Mouse (Mus musculus): ENCODE data around the gene Dram1. TPM values are rescaled to one million over a fixed set of nuclear protein-coding genes. Genes with fewer than 3 reads are reported as not detected.

The Dram1 gene
- polyA plus RNA-seq, 1 experiment from 2014 or later, result 0.64 TPM

DNA sequence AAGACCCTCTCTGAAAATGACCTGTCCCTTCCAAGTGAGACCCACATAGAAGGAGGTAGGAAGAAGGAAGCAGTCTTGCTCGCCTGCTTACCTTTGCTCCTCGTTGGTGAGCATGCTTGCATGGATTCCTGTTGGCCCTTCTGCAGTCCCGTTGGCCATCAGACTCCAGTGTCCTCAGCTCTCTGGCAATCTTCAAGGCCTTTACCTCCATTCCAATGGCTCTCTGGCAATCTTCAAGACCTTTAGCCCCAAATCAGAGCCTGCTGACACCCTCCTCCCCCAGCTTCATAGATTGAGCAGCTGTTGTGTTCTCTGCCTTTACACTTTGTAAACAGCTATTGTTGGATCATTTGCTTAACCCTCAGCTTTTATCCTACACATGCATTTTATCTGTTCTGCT, 14.7 kb downstream of the Dram1 start:
- Histone ChIP-seq H3K27me3 (replicated peaks; ENCODE audit: control insufficient read depth, insufficient read depth, low read length) (no peaks in the 10 kb centered on the region), H3K9me3 (ENCODE audit: control insufficient read depth, low read length) (no peaks in the 10 kb centered on the region), H3K4me1 (ENCODE audit: control insufficient read depth, insufficient read depth, low read depth, low read length) (no peaks in the 10 kb centered on the region), H3K36me3 (ENCODE audit: control insufficient read depth, insufficient read depth, low read length) (no peaks in the 10 kb centered on the region), H3K4me3 (ENCODE audit: low read length) (no peak overlapping the region), H3K4me2 (ENCODE audit: low read length) (no peak overlapping the region), H3K9ac (ENCODE audit: low read depth, low read length) (no peak overlapping the region), H3K27ac (ENCODE audit: low read depth, low read length) (no peak overlapping the region)
- no peak for ATAC-seq
- WGBS, result 83% methylated on average over 3 of the region's 3 CpGs

DNA sequence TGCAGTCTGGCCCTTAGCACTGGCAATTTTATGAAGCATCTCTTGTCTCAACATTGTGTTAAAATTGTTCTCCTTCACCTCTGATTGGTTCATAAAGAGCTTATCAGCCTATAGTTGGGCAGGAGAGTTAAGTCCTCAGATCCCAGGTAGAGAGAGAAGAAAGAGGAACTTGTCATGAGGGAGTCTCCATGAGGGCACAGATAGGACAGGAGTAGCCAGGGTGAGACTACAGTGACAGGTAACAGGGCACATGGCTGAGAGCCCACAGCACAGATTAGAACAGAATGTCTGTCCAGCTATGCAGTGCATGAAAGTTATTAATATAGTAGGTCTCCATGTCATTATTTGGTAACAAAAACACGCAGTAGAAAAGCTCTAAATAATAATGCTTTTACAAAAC, 16.7 kb downstream of the Dram1 start:
- 82% methylated on average over 1 of the region's 1 CpGs for WGBS
- no peak overlapping the region for H3K4me3 ChIP-seq (ENCODE audit: low read length)
- H3K36me3 ChIP-seq (ENCODE audit: control insufficient read depth, insufficient read depth, low read length), result no peaks in the 10 kb centered on the region

DNA sequence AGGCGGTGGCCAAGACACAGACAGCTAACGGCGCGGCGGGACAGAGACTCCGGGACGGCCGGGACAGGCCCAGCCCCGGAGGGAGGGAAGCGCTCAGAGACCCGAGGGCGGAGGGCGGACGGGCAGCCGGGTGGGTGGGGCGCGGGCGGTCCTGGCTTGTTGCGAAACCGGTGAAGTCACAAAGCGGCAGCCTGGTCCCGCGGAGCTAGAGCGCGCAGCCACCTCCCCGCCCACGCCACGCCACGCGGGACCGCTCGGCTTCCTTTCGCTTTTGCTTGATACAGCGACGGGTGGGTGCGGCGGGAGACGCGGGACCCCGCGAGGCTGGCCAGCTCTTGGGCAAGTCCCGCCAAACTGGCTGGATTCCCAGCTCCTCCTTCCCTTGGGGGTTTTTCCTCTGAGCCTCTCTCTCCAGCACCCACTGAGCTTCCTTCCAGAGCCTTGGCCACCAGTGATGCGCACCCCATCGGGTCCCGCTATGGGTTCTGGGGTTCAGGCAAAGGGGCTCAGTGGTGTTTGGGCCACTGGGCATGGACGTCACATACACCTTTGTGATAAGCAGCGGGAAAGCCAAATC, 21.8 kb downstream of the Dram1 start:
- Histone ChIP-seq H3K4me3 (ENCODE audit: low read length) (peak overlapping the region; percentile 62), H3K27me3 (replicated peaks; ENCODE audit: control insufficient read depth, insufficient read depth, low read length) (peaks cover 2% of the 10 kb centered on the region; the same call in 1 of the 2 replicates), H3K9me3 (ENCODE audit: control insufficient read depth, low read length) (no peaks in the 10 kb centered on the region), H3K4me2 (ENCODE audit: low read length) (peak overlapping the region; percentile 80), H3K36me3 (ENCODE audit: control insufficient read depth, insufficient read depth, low read length) (no peaks in the 10 kb centered on the region), H3K27ac (ENCODE audit: low read depth, low read length) (no peak overlapping the region), H3K4me1 (ENCODE audit: control insufficient read depth, insufficient read depth, low read depth, low read length) (peaks cover 5% of the 10 kb centered on the region), H3K9ac (ENCODE audit: low read depth, low read length) (peak overlapping the region; percentile 71)
- peak; percentile 79 for ATAC-seq
- 4% methylated on average over 20 of the region's 47 CpGs for WGBS

More for the DNA sequence above, 16.7 kb downstream of the Dram1 start:
- Histone ChIP-seq H3K27ac (ENCODE audit: low read depth, low read length) (no peak overlapping the region), H3K4me1 (ENCODE audit: control insufficient read depth, insufficient read depth, low read depth, low read length) (no peaks in the 10 kb centered on the region; the same call in 1 of the 2 replicates), H3K27me3 (replicated peaks; ENCODE audit: control insufficient read depth, insufficient read depth, low read length) (no peaks in the 10 kb centered on the region), H3K4me2 (ENCODE audit: low read length) (no peak overlapping the region), H3K9ac (ENCODE audit: low read depth, low read length) (no peak overlapping the region), H3K9me3 (ENCODE audit: control insufficient read depth, low read length) (no peaks in the 10 kb centered on the region)
- ATAC-seq, result no peak

DNA sequence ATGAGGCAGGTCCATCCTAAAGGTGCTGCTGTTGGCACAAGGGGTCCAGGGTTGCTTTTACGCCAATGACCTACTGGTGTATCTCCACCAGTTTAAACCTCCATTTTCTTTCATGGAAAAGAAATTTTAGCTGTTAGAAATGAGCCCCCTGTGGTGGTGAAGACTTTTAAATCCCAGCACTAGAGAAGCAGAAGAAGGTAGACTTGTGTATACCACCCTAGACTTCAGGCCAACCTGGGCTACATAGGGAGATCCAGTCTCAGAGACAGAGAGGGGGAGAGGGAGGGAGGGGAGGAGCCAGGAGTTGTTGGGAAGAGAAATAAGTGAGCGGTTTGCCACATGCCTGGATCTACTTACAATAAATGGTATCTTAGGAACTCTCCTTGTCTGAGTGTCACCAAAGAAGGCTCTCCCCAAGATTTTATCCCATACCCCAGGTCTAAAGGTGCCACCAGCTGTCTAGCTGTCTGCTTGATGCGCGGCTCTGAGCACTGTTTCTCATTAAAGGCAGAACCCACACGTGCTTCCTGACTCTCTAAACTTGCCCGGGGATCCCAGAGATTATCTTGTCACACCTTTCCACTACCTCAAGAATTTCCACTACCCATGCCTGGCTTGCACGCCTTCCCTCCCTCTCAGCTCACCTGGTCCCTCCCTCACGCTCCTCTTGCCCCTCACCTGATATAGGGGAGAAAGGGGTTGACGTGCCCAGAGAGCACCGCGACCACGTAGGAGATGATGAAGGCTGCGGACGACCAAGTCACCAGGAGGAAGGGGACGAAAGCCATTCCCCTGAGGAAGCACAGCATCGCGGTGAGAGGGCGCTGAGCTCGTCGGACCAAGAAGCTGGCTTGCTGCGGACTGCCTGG, 22.5 kb downstream of the Dram1 start:
- Histone ChIP-seq H3K4me1 (ENCODE audit: control insufficient read depth, insufficient read depth, low read depth, low read length) (peaks cover 5% of the 10 kb centered on the region), H3K9ac (ENCODE audit: low read depth, low read length) (peak overlapping the region; percentile 71), H3K36me3 (ENCODE audit: control insufficient read depth, insufficient read depth, low read length) (no peaks in the 10 kb centered on the region), H3K4me3 (ENCODE audit: low read length) (peak overlapping the region; percentile 62), H3K4me2 (ENCODE audit: low read length) (peak overlapping the region; percentile 80), H3K27me3 (replicated peaks; ENCODE audit: control insufficient read depth, insufficient read depth, low read length) (peaks cover 2% of the 10 kb centered on the region; the same call in 1 of the 2 replicates), H3K27ac (ENCODE audit: low read depth, low read length) (no peak overlapping the region), H3K9me3 (ENCODE audit: control insufficient read depth, low read length) (no peaks in the 10 kb centered on the region)
- 11% methylated on average over 21 of the region's 21 CpGs for WGBS
- ATAC-seq, result peak; percentile 45

DNA sequence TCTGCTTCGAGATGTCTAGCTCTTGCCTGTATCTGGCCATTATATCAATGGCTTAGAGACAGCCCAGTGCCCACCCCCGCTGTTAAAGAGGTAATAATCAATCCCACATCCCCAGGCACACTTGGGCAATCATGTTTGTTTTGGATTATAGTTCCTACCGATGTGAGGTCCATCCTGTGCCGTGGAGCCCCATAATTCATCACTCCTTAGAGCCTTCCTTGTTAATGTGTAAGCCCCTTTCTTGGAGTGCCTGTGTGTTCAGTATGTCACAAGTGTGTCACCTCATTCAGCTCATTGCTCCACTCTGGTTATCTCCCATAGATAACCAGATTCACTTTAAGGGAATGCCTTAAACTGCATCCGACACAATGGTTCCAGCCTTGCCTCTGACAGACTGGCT, 24.3 kb downstream of the Dram1 start:
- no peak overlapping the region for H3K4me2 ChIP-seq (ENCODE audit: low read length)
- no peak overlapping the region for H3K9ac ChIP-seq (ENCODE audit: low read depth, low read length)
- peaks cover 5% of the 10 kb centered on the region for H3K4me1 ChIP-seq (ENCODE audit: control insufficient read depth, insufficient read depth, low read depth, low read length)
- H3K9me3 ChIP-seq (ENCODE audit: control insufficient read depth, low read length), result no peaks in the 10 kb centered on the region
- no peaks in the 10 kb centered on the region for H3K36me3 ChIP-seq (ENCODE audit: control insufficient read depth, insufficient read depth, low read length)
- WGBS, result 78% methylated on average over 5 of the region's 5 CpGs
- no peak for ATAC-seq
- no peak overlapping the region for H3K4me3 ChIP-seq (ENCODE audit: low read length)
- H3K27ac ChIP-seq (ENCODE audit: low read depth, low read length), result no peak overlapping the region
- peaks cover 2% of the 10 kb centered on the region; the same call in 1 of the 2 replicates for H3K27me3 ChIP-seq (replicated peaks; ENCODE audit: control insufficient read depth, insufficient read depth, low read length)

DNA sequence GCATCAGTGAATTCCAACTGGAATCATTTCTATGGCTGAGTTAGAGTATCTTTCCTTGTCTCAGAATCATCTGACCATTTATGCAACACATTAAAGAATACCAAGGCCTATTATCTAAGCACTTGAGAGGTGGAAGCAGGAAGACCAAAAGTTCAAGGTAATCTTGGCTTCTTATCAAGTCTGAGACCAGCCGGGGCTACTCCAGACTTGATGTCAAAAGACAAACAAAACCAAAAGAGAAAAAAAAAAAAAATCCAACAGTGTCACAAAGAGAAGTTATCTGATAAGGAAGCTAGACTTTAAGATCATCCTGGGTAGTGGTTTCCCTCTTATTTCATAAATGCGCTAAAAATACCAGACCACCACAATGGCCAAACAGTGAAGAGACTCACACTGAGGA, 26.3 kb downstream of the Dram1 start:
- Histone ChIP-seq H3K36me3 (ENCODE audit: control insufficient read depth, insufficient read depth, low read length) (no peaks in the 10 kb centered on the region), H3K4me2 (ENCODE audit: low read length) (no peak overlapping the region), H3K4me3 (ENCODE audit: low read length) (no peak overlapping the region), H3K9me3 (ENCODE audit: control insufficient read depth, low read length) (no peaks in the 10 kb centered on the region), H3K4me1 (ENCODE audit: control insufficient read depth, insufficient read depth, low read depth, low read length) (peaks cover 5% of the 10 kb centered on the region), H3K27ac (ENCODE audit: low read depth, low read length) (no peak overlapping the region), H3K9ac (ENCODE audit: low read depth, low read length) (no peak overlapping the region), H3K27me3 (replicated peaks; ENCODE audit: control insufficient read depth, insufficient read depth, low read length) (peaks cover 2% of the 10 kb centered on the region; the same call in 1 of the 2 replicates)
- ATAC-seq, result no peak
- WGBS, result 91% methylated on average over 2 of the region's 2 CpGs

DNA sequence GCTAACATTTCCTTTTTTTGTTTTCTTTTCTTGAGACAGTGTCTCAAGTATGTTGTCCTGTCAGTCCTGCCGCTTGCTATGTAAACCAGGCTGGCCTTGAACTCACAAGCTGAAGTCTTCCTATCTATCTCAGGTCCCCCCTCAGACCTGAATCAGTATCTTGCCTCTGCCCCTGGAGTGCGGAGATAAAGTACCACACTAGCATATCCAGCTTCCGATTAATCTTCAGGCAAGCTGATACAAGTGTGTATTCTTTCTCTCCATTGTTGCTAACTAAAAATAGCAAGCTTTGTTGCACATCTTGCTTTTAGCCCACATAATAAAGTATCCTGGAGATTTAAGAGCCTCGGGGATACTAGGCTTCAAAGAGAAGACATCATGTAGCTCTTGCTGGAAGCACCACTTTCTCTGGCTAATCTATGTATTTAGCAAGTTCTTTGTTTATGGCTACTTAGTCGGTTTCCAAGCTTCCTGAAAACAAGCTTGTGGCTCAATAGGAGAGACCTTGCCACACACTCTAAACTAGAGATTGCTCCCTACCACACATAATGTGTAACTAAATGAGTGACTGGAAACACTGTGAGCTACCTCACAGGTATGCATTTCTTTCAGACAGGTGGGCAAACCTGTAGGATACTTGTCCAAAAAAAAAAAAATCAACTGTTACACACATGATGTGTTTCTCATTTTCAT, 27.3 kb downstream of the Dram1 start:
- WGBS, result 71% methylated on average over 5 of the region's 5 CpGs
- peaks cover 2% of the 10 kb centered on the region; the same call in 1 of the 2 replicates for H3K27me3 ChIP-seq (replicated peaks; ENCODE audit: control insufficient read depth, insufficient read depth, low read length)
- H3K4me1 ChIP-seq (ENCODE audit: control insufficient read depth, insufficient read depth, low read depth, low read length), result peaks cover under 1% of the 10 kb centered on the region
- H3K36me3 ChIP-seq (ENCODE audit: control insufficient read depth, insufficient read depth, low read length), result no peaks in the 10 kb centered on the region
- no peak for ATAC-seq
- H3K9me3 ChIP-seq (ENCODE audit: control insufficient read depth, low read length), result no peaks in the 10 kb centered on the region
- H3K9ac ChIP-seq (ENCODE audit: low read depth, low read length), result no peak overlapping the region
- H3K4me2 ChIP-seq (ENCODE audit: low read length), result no peak overlapping the region
- no peak overlapping the region for H3K4me3 ChIP-seq (ENCODE audit: low read length)
- no peak overlapping the region for H3K27ac ChIP-seq (ENCODE audit: low read depth, low read length)

DNA sequence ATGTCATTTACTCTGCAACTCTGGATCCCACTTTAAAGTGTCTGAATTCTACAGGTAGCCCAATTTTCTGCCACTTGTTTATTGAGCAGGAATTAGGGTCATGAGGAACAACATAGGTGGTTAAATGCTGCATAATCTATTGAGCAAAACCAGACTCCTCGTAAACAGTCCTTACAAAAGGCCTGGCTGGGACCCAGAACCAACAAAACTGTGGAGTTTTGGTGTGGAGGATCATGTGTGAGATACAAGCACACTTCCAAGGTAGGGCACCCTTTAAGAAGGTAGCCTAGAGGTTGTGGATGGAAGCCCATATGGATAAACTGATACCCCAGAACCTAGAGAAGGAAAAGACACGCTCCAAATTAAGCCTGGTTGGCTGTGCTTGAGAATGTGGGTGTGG, 28.2 kb downstream of the Dram1 start:
- Histone ChIP-seq H3K27ac (ENCODE audit: low read depth, low read length) (no peak overlapping the region), H3K4me3 (ENCODE audit: low read length) (no peak overlapping the region), H3K36me3 (ENCODE audit: control insufficient read depth, insufficient read depth, low read length) (no peaks in the 10 kb centered on the region), H3K4me2 (ENCODE audit: low read length) (no peak overlapping the region), H3K9ac (ENCODE audit: low read depth, low read length) (no peak overlapping the region), H3K9me3 (ENCODE audit: control insufficient read depth, low read length) (no peaks in the 10 kb centered on the region), H3K27me3 (replicated peaks; ENCODE audit: control insufficient read depth, insufficient read depth, low read length) (no peaks in the 10 kb centered on the region), H3K4me1 (ENCODE audit: control insufficient read depth, insufficient read depth, low read depth, low read length) (no peaks in the 10 kb centered on the region)
- WGBS, result 53% methylated on average over 2 of the region's 2 CpGs
- no peak for ATAC-seq

DNA sequence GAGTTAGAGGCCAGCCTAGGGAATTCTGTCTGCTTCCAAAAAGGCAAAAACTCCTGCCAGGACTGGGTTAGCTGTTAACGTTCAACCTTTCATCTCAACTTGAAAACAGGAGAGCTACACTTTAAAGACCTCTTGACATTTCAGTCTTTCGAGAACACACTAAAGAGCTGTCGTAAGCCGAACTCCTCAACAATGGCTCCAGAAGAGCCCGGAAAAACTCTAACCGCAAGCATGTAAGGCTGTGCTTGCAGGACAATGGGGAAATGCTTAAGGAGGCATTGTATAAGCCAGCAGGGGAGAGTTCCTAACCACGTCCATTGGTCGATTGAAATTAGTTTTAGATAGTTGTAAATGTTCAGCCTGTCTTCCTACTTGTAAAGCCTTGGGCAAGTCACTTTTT, 29.1 kb downstream of the Dram1 start:
- 5% methylated on average over 8 of the region's 8 CpGs for WGBS
- no peak overlapping the region for H3K4me2 ChIP-seq (ENCODE audit: low read length)
- no peak overlapping the region for H3K9ac ChIP-seq (ENCODE audit: low read depth, low read length)
- no peaks in the 10 kb centered on the region for H3K36me3 ChIP-seq (ENCODE audit: control insufficient read depth, insufficient read depth, low read length)
- no peaks in the 10 kb centered on the region for H3K4me1 ChIP-seq (ENCODE audit: control insufficient read depth, insufficient read depth, low read depth, low read length)
- H3K4me3 ChIP-seq (ENCODE audit: low read length), result no peak overlapping the region
- no peaks in the 10 kb centered on the region for H3K27me3 ChIP-seq (replicated peaks; ENCODE audit: control insufficient read depth, insufficient read depth, low read length)
- no peak overlapping the region for H3K27ac ChIP-seq (ENCODE audit: low read depth, low read length)
- no peaks in the 10 kb centered on the region for H3K9me3 ChIP-seq (ENCODE audit: control insufficient read depth, low read length)
- no peak for ATAC-seq

Data from hindbrain, embryonic 16.5 days (tissue).